Mouse (Mus musculus) adrenal gland, postnatal 10 days (tissue): Measurements from ENCODE around the gene Gm11565. TPM values are rescaled to one million over a fixed set of nuclear protein-coding genes. Genes with fewer than 3 reads are reported as not detected.
"Not testable (repeated sequence)": the region's sequence is repeated elsewhere in the genome, so short reads cannot be mapped to it uniquely, and the experiment has no call there.

Experiments
- DNase-seq: peaks from one replicate; pipeline ENCODE4 v3.0.0; 2021; ENCODE audit warnings: mixed read lengths
- long read RNA-seq, 2 experiments: library from polyadenylated mRNA; stranded (forward); transcript quantifications; one replicate each; pipeline ENCODE4 v2.0.0; 2021
- total RNA-seq, 2 experiments: library from RNA; stranded (reverse); gene quantifications; 2 replicates each; pipeline ENCODE4 v1.2.3; 2021

Gm11565 gene
- total RNA-seq, result not detected
- long read RNA-seq, experiment 1, result 0 reads
- long read RNA-seq, experiment 2, result 0 reads

DNA sequence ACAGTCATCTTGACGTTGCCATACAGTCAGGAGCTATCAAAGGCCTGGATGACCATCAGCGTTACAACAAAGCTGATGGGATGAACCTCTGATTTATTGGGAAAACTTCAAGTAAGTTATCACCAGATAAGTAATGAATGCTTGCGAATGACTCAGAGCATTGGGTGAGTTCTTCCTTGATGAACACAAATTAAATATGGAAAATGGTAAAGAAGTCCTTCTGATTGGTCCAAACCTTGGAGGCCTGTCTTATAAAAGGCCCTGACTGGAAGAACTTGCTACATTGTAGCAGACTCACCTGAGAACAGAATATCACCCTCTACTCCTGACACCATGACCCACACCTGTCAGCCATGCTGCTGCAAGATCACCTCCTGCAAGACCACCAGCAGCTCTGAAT, at the start of gene Gm11565:
Gm11565 (plus strand) TSS at position 301 of the 400 bp plus-strand sequence.
- DNase-seq, result no peak

GRCm38 (mm10) chr11:99873089-99873488, 41.5 kb upstream of the Gm11565 start, which contains the start of gene Krtap9-1:
Gene Krtap9-1 (plus strand): TSS chr11:99873389.
- not testable (repeated sequence) for DNase-seq

- not testable (repeated sequence) for DNase-seq
Measured at GRCm38 (mm10) chr11:99878887-99879286, 35.7 kb upstream of the Gm11565 start, which contains the start of gene Gm11567. Gene Gm11567 (plus strand): TSS chr11:99879187.

DNA sequence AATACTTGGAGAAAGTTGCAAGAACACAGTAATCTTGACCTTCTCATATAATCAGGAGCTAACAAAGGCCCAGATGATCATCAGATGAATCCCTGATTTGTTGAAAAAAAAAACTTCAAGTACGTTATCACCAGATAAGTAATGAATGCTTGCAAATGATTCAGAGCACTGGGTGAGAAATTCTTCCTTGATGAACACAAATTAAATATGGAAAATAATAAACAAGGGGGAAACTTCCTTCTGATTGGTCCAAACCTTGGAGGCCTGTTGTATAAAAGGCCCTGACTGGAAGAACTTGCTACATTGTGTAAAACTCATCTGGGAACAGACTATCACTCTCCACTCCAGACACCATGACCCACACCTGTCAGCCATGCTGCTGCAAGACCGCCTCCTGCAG, 6.9 kb upstream of the Gm11565 start, which contains the start of gene Krtap31-1:
Krtap31-1 (plus strand) TSS at position 301 of the 400 bp plus-strand sequence.
- DNase-seq, result no peak

- no peak for DNase-seq
Measured at GRCm38 (mm10) chr11:99935991-99936390, 21.4 kb downstream of the Gm11565 start, which contains the start of gene Krtap31-2. Gene Krtap31-2 (plus strand): TSS chr11:99936291.

DNA sequence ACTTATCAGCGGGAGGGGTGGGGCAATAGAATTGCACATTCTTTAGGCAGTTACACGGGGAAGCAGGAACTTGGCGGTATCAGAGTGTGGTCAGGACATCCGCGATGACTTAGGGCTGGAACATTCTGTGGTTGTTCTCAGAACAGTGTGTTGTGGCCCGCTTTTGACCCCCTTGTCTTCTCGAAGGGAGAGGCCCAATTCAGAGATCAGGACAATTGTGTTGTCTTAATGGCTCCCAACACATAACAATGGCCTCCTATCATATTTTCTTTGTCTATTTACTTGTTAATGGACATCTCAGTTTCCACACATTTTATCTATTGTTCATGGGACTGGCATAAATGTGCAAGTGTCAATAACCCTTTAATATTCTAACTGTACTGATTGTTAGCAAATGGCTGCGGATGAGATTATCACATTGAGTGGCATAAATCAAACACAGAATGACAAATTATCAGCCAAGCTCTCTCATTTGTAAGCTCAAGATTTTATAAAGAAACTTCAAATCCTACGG, 23.3 kb downstream of the Gm11565 start:
- no peak for DNase-seq

DNA sequence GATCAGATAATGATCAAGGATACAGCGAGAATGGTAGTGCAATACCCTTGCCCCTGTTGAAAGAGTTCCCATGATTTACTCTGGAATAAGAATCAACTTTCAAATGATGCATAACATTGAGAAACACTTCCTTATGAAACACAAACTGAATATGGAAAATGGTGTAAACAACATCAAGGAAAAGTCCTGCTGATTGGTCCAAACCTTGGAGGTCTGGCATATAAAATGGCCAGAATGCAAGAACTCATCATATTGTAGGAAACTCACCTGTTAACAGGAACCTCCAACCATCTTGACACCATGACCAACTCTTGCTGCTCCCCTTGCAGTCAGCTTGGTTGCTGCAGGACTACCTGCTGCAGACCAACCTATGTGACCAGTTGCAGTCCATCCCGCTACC, 33.6 kb downstream of the Gm11565 start, which contains the start of gene Krtap9-5:
Krtap9-5 (plus strand) TSS at position 301 of the 400 bp plus-strand sequence.
- no peak for DNase-seq

DNA sequence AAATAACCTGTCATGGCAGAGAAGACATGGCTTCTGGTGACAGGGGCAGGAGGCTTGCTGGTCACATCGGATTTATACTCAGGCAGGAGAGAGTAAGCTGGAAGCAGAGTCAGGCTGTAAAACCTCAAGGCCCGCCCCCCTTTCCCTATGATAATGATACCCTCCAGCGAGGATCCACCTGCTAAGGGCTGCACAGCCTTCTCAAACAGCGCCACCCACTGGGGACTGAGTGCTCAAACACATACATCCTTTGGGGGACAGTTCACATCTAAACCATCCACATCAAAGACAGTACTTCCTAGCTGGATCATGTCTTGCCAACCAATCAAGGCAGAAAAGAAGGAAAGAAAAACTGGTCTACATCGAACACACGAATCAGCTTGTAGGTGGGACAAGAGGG, 49.7 kb downstream of the Gm11565 start:
- DNase-seq, result no peak

Other genes with a start within 250 kb of the Gm11565 start
- gene Krtap4-6, start 248.8 kb upstream of the Gm11565 start, total RNA-seq, result not detected
- gene Gm14190, start 224.0 kb upstream of the Gm11565 start, total RNA-seq, result not detected
- not detected for gene Gm14180, start 180.5 kb upstream of the Gm11565 start, total RNA-seq
- gene Gm11595, start 141.8 kb upstream of the Gm11565 start, total RNA-seq, result not detected
- gene Krtap4-8, start 134.0 kb upstream of the Gm11565 start, total RNA-seq, result not detected
- not detected for gene Krtap4-9, start 129.6 kb upstream of the Gm11565 start, total RNA-seq
- not detected for gene Gm11596, start 121.3 kb upstream of the Gm11565 start, total RNA-seq
- not detected for gene Gm11569, start 115.8 kb upstream of the Gm11565 start, total RNA-seq
- not detected for gene Gm11554, start 110.3 kb upstream of the Gm11565 start, total RNA-seq
- gene Krtap4-13, start 104.9 kb upstream of the Gm11565 start, total RNA-seq, result not detected
- not detected for gene Gm11564, start 99.1 kb upstream of the Gm11565 start, total RNA-seq
- not detected for gene 2300003K06Rik, start 76.7 kb upstream of the Gm11565 start, total RNA-seq
- gene Krtap4-16, start 63.1 kb upstream of the Gm11565 start, total RNA-seq, result not detected
- not detected for gene Gm11568, start 56.8 kb upstream of the Gm11565 start, total RNA-seq
- not detected for gene Gm11559, start 50.3 kb upstream of the Gm11565 start, total RNA-seq
- not detected for gene Krtap9-1, start 41.4 kb upstream of the Gm11565 start, total RNA-seq
- gene Gm11567, start 35.6 kb upstream of the Gm11565 start, total RNA-seq, result not detected
- not detected for gene Krtap31-1, start 6.8 kb upstream of the Gm11565 start, total RNA-seq
- gene Krtap31-2, start 21.5 kb downstream of the Gm11565 start, total RNA-seq, result not detected
- gene Krtap9-5, start 33.7 kb downstream of the Gm11565 start, total RNA-seq, result not detected
- gene Krtap29-1, start 64.3 kb downstream of the Gm11565 start, total RNA-seq, result not detected
- gene Krtap16-1, start 71.8 kb downstream of the Gm11565 start, total RNA-seq, result not detected
- gene Krtap17-1, start 79.2 kb downstream of the Gm11565 start, total RNA-seq, result not detected
- gene Krt33a, start 101.5 kb downstream of the Gm11565 start, total RNA-seq, result not detected
- gene Krt33b, start 115.1 kb downstream of the Gm11565 start, total RNA-seq, result not detected
- not detected for gene Krt34, start 126.8 kb downstream of the Gm11565 start, total RNA-seq
- gene Krt31, start 135.8 kb downstream of the Gm11565 start, total RNA-seq, result not detected
- not detected for gene Krt32, start 173.5 kb downstream of the Gm11565 start, total RNA-seq
- not detected for gene Krt35, start 181.5 kb downstream of the Gm11565 start, total RNA-seq
- gene Krt36, start 190.9 kb downstream of the Gm11565 start, total RNA-seq, result under 1 TPM; 0.21 to 0.51 TPM
- not detected for gene Krt13, start 206.8 kb downstream of the Gm11565 start, total RNA-seq
- not detected for gene Krt15, start 221.2 kb downstream of the Gm11565 start, total RNA-seq
- gene Krt19, start 233.9 kb downstream of the Gm11565 start, total RNA-seq, result 10 to 100 TPM in 1 of 2 experiments, 1 to 10 TPM in 1; 9.5 to 11.0 TPM